Mouse (Mus musculus) myocyte (in vitro differentiated cells): ENCODE measurements around the gene Gm20431.

Source experiments
- POLR2A ChIP-seq: IDR thresholded peaks from one replicate; pipeline ENCODE4 v1.6.1; 2011; ENCODE audit warnings: low read depth, mild to moderate bottlenecking, control low read depth, moderate library complexity; ENCODE audit not compliant: insufficient read length
- POLR2AphosphoS2 ChIP-seq: IDR thresholded peaks from one replicate; pipeline ENCODE4 v1.6.1; 2011; ENCODE audit warnings: low read depth, control low read depth; ENCODE audit not compliant: insufficient read length
- SRF ChIP-seq: IDR thresholded peaks from one replicate; pipeline ENCODE4 v1.6.1; 2011; ENCODE audit warnings: low read depth; ENCODE audit not compliant: control insufficient read depth, insufficient read length
- TCF12 ChIP-seq: IDR thresholded peaks from one replicate; pipeline ENCODE4 v1.6.1; 2011; ENCODE audit warnings: mild to moderate bottlenecking, control low read depth; ENCODE audit not compliant: poor library complexity, insufficient read depth, severe bottlenecking
- USF1 ChIP-seq: IDR thresholded peaks from one replicate; pipeline ENCODE4 v1.6.1; 2011; ENCODE audit warnings: low read depth, mild to moderate bottlenecking, control low read depth, moderate library complexity

DNA sequence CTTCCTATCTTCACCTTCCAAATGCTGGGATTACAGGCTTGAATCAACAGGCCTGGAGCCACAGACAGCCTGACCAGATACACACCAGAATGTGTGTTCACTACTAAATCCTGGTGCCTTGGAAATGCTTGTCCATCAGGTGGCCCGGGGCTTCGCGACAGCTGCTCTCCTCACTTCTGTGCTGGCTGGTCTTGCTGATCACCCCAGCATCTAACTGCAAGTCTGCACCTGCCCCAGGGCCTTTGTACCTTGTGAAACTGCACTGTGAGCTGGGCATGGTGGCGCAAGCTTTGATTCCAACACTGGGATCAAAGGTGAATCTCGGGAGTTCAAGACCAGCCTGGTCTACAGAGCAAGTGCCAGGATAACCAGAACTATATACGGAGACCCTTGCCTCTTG is 19.1 kb downstream of the Gm20431 start:
- TF ChIP-seq POLR2AphosphoS2 (no peak), POLR2A (no peak), SRF (no peak), USF1 (no peak), TCF12 (no peak)
